Mouse (Mus musculus): ENCODE results near the gene Aldh1b1.

DNA sequence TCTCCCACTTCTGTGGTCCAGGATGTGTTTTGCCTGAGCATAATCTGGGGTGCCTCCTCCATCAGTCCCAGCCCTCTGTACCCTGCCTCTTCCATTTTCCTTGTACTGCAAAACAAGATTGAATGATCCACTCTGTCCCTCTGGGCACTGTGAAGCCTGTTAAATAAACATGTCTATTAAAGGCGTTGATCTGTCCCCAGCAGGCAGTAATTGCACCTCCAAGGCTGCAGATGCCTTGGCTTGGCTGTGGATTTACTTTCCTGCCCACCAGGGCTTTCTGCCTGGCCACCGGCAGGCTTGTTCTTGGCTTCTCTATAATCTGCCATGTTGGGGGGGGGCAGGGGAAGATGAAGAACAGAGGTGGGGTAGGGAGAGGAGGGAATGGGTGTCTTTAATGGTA, 12.9 kb upstream of the Aldh1b1 start:
- TF ChIP-seq CTCF (conservative IDR thresholded peaks at IDR 0.05; ENCODE audit: low read length) (no peak), NANOG (IDR thresholded peaks at IDR 0.05; ENCODE audit: borderline replicate concordance, low read length) (no peak; the same call in 1 of the 2 replicates), POU5F1 (IDR thresholded peaks at IDR 0.05; ENCODE audit: borderline replicate concordance, low read length) (no peak)

All from E14TG2a.4 (cell line).